Mouse (Mus musculus) ES-E14 (cell line): ENCODE data around the gene Hnf4a. TPM values are rescaled to one million over a fixed set of nuclear protein-coding genes. Genes with fewer than 3 reads are reported as not detected.
A peak's percentile ranks its signal among the peaks of the same experiment; 100 is the strongest.

Source experiments
- DNase-seq: peaks from one replicate; pipeline ENCODE4 v3.0.0-alpha.2; 2013; ENCODE audit warnings: low read depth, low spot score
- H3K27ac ChIP-seq: 2 replicates; pipeline ENCODE4 v1.5.1; 2012; ENCODE audit warnings: low read depth, mild to moderate bottlenecking, low read length, moderate library complexity, mixed read lengths; ENCODE audit not compliant: poor library complexity, insufficient read depth, severe bottlenecking
- H3K36me3 ChIP-seq: 2 replicates; pipeline ENCODE4 v1.6.1; 2012; ENCODE audit warnings: mild to moderate bottlenecking, low read length, moderate library complexity, mixed read lengths; ENCODE audit not compliant: control insufficient read depth, poor library complexity, insufficient read depth, severe bottlenecking
- H3K4me1 ChIP-seq, 2 experiments: fragments of 150-350 bp in 1 of 2; sonication (generic) in 1 of 2; 2 replicates each; pipeline ENCODE4 v1.6.1; 2012; ENCODE audit warnings: low read length in 2 of 2, mild to moderate bottlenecking in 1 of 2, mixed read lengths in 1 of 2; ENCODE audit not compliant: control insufficient read depth in 2 of 2, insufficient read depth in 2 of 2, poor library complexity in 1 of 2
- H3K4me3 ChIP-seq, 2 experiments: fragments of 150-350 bp in 1 of 2; sonication (generic) in 1 of 2; 2 replicates each; pipeline ENCODE4 v1.5.1; 2012; ENCODE audit warnings: low read length in 2 of 2, low read depth in 1 of 2, mild to moderate bottlenecking in 1 of 2, mixed read lengths in 1 of 2; ENCODE audit not compliant: insufficient read depth in 1 of 2, poor library complexity in 1 of 2, severe bottlenecking in 1 of 2
- H3K9ac ChIP-seq: 2 replicates; pipeline ENCODE4 v1.6.1; 2012; ENCODE audit warnings: low read depth, mild to moderate bottlenecking, low read length, mixed read lengths; ENCODE audit not compliant: poor library complexity, insufficient read depth, severe bottlenecking
- H3K9me3 ChIP-seq: fragments of 150-350 bp; sonication (generic); 2 replicates; pipeline ENCODE4 v1.6.1; 2012; ENCODE audit warnings: low read depth, mild to moderate bottlenecking, low read length; ENCODE audit not compliant: control insufficient read depth, insufficient read depth
- CHD2 ChIP-seq: IDR thresholded peaks from 2 replicates; pipeline ENCODE4 v1.6.1; 2014; ENCODE audit warnings: mild to moderate bottlenecking, low read depth, low read length, inconsistent platforms
- HCFC1 ChIP-seq: IDR thresholded peaks from 2 replicates; pipeline ENCODE4 v1.6.1; 2012; ENCODE audit warnings: low read length, inconsistent platforms, borderline replicate concordance; ENCODE audit not compliant: insufficient read depth
- MAFK ChIP-seq: IDR thresholded peaks from 2 replicates; pipeline ENCODE4 v1.6.1; 2014; ENCODE audit warnings: mild to moderate bottlenecking, low read depth, low read length, inconsistent platforms; ENCODE audit not compliant: insufficient read depth
- ZC3H11A ChIP-seq: IDR thresholded peaks from 2 replicates; pipeline ENCODE4 v1.6.1; 2012; ENCODE audit warnings: low read depth, mild to moderate bottlenecking, inconsistent platforms, low read length, borderline replicate concordance
- ZNF384 ChIP-seq: IDR thresholded peaks from 2 replicates; pipeline ENCODE4 v1.6.1; 2012; ENCODE audit warnings: low read depth, low read length, inconsistent platforms
- in situ Hi-C, 2 experiments: fragments of 600-800 bp; cut with MboI; formaldehyde crosslinking; loops; one replicate each; pipeline ENCODE4 v1.15.1; 2025; ENCODE audit warnings: low sequenced_read_pairs in 2 of 2, inconsistent platforms in 1 of 2; ENCODE audit not compliant: unreplicated experiment in 2 of 2
- total RNA-seq: library from RNA; depleted of rRNA; stranded (reverse); fragments of 300-350 nt; gene quantifications from 2 replicates; pipeline ENCODE4 v1.2.3, GENCODE M21; 2012

Hnf4a gene
- total RNA-seq, 1 experiment = 1.1 TPM

DNA sequence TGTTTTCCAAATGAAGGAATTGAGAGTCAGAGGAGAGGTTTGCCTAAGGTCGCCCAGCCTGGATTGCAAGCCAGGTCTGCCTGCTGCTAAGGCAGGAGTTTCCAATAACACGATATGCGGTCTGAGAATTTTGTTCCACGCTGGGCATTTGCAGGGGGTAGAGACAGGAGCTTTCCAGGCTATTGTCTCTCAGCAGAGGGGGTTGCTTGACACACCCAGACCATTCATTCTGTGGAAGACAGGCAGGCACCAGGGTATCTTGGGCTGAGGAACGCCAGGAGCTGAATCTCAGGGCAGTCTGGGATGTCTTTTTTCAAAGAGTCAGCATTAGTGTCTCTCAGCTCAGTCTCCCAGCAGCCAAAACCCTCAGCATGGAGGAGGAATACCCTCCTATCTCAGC, 13.6 kb upstream of the Hnf4a start:
- TF ChIP-seq ZNF384 (no peak), CHD2 (no peak), HCFC1 (no peak), ZC3H11A (no peak), MAFK (no peak)
- Histone ChIP-seq H3K9me3 (no peaks in the 10 kb centered on the region), H3K36me3 (no peaks in the 10 kb centered on the region), H3K4me3 (no peak overlapping the region), H3K9ac (no peak overlapping the region), H3K4me1 (peaks cover 12 to 14% of the 10 kb centered on the region in 2 experiments), H3K27ac (peak overlapping the region; percentile 20; the same call in 1 of the 2 replicates)
- in situ Hi-C loops = no loop called here
- no peak for DNase-seq

DNA sequence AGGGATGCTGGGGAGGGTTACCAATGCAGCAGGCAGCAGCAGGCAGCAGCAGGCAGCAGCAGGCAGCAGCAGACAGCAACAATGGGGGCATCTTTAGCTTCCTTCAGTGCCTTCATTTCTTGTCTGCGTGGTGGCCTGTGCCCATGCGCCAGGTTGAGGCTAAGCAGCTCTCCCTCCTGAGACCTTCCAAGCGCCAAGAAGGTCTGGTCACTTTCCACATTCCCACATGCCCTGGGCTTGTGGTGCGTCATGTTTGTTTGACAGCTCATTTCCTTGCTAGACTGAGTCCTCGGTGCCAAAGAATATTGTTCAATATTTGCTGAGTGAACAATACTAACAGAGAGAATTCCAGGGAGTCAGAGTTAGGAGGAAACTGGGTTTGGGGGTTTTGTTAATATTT, 12.6 kb upstream of the Hnf4a start:
- H3K9me3 ChIP-seq = no peaks in the 10 kb centered on the region
- no peak overlapping the region for H3K27ac ChIP-seq
- H3K4me3 ChIP-seq = no peak overlapping the region
- DNase-seq = no peak
- TF ChIP-seq ZC3H11A (no peak), HCFC1 (no peak), ZNF384 (no peak), CHD2 (no peak), MAFK (no peak)
- no peaks in the 10 kb centered on the region for H3K36me3 ChIP-seq
- in situ Hi-C loops = no loop called here
- H3K9ac ChIP-seq = no peak overlapping the region
- H3K4me1 ChIP-seq = peaks cover 12 to 14% of the 10 kb centered on the region in 2 experiments

DNA sequence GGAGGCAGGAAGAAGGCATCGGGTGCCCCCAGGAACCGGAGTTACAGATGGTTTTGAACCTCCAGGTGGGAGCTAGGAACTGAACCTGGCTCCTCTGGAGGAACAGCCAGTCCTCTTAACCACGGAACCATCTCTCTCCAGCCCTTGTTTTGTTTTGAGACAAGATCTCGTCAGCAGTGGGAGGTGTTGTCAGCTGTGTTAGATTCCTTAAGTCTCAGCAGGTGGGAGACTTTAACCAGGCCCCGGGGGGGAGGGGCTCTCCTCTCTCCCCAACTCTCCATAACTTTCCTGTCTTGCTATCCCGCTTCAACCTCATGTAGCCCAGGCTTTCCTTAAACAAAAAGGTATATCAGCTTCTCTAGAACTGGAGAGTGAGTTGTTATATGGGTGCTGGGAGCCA, 12.2 kb upstream of the Hnf4a start:
- Histone ChIP-seq H3K4me3 (no peak overlapping the region), H3K9me3 (no peaks in the 10 kb centered on the region), H3K9ac (no peak overlapping the region), H3K36me3 (no peaks in the 10 kb centered on the region), H3K27ac (no peak overlapping the region), H3K4me1 (peaks cover 13 to 14% of the 10 kb centered on the region in 2 experiments)
- TF ChIP-seq MAFK (no peak), ZNF384 (no peak), CHD2 (no peak), ZC3H11A (no peak), HCFC1 (no peak)
- DNase-seq = no peak
- in situ Hi-C loops = no loop called here

DNA sequence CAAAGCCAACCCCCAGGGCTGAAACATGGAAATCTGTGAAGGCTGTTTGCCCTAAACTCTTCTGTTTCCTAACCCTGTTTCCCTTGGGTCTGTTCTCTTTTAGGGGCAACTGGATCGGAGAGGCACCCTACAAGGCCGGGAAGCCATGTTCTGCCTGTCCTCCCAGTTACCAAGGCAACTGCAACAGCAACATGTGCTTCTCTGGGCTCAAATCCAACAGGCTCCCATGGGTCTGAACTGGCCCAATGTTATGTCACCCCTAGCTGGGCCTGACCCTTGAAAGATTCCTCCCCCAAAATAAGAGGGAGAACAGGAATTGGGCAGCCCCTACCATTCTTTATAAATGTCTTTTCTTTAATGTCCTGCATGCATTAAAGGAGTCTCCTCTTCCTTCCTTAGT, 4.4 kb upstream of the Hnf4a start:
- in situ Hi-C loops = no loop called here
- TF ChIP-seq ZNF384 (no peak), HCFC1 (no peak), ZC3H11A (no peak), CHD2 (no peak), MAFK (no peak)
- H3K9ac ChIP-seq = no peak overlapping the region
- H3K27ac ChIP-seq = no peak overlapping the region
- no peaks in the 10 kb centered on the region for H3K9me3 ChIP-seq
- peaks cover 0 to 4% of the 10 kb centered on the region in 2 experiments; a peak in 1 of 4 replicates for H3K4me1 ChIP-seq
- H3K36me3 ChIP-seq = no peaks in the 10 kb centered on the region
- H3K4me3 ChIP-seq = no peak overlapping the region
- DNase-seq = no peak

DNA sequence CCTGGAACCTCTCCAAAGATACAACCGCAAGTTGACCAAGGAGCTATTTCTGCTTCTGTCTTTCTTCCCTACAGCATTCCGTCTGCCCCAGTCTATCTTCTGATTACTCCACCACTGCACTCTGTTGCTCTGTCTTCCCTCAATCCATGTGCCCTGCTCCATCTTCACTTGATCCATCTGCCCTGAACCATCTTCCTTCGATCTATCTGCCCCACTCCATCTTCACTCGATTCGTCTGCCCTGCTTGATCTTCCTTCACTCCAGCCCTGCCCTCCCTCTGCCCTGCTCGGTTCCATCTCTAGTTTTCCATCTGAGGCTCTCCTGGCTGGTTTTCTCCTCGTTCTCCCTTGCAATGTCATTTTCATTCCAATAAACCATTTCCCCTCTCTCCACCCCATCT, 3.4 kb upstream of the Hnf4a start:
- H3K9me3 ChIP-seq = no peaks in the 10 kb centered on the region
- H3K36me3 ChIP-seq = no peaks in the 10 kb centered on the region
- H3K4me1 ChIP-seq = peaks cover 0 to 4% of the 10 kb centered on the region in 2 experiments; a peak in 1 of 4 replicates
- in situ Hi-C loops = no loop called here
- TF ChIP-seq ZNF384 (no peak), HCFC1 (0 out of 2 replicates have a peak, but pooled peaks have one; percentile 33)
- H3K4me3 ChIP-seq = peak overlapping the region in 1 of 2 experiments; percentile 55; a peak in 1 of 4 replicates
- no peak for DNase-seq
- H3K9ac ChIP-seq = no peak overlapping the region
- H3K27ac ChIP-seq = no peak overlapping the region
